Mouse (Mus musculus) ovary, postnatal 10 days (tissue): ENCODE measurements around the gene Gba.
"Not testable (repeated sequence)": the region's sequence is repeated elsewhere in the genome, so short reads cannot be mapped to it uniquely, and the experiment has no call there.

ENCODE experiments used
- DNase-seq: peaks from one replicate; pipeline ENCODE4 v3.0.0; 2022; ENCODE audit warnings: low spot score

The Gba gene

DNA sequence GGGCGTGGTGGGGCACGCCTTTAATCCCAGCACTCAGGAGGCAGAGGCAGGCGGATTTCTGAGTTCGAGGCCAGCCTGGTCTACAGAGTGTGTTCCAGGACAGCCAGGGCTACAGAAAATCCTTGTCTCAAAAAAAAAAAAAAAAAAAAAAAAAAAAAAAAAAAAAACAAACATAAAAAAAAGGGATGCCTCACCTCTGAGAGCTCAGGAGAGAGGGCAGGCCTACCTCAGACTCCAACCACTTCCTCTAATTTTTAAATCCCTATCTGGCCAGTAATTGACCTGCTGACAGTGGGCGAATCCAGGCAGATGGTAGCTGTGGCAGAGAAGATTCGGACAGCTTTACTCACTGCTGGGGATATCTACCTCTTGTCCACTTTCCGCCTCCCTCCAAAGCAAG is 13.7 kb downstream of the Gba start:
- DNase-seq: not testable (repeated sequence)

DNA sequence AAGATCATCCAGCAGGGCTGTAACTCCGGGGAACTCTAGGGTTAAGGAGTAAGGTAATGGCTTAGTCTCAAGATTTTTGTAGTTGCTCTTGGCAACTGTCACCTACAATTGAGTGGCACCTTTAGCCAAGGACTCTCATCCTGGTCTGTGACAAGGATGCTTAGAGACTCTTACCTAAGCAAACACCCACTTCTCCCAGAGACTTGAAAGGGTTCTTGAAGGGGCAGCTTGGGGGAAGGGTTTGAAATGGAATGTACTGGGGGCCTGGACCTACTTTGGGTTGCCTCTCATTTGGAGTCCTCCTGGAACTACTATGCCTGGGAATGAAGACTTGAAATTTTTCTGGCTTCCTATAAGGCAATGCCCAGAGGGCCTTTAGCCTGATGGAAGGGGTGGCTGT is 15.5 kb downstream of the Gba start:
- no peak for DNase-seq

DNA sequence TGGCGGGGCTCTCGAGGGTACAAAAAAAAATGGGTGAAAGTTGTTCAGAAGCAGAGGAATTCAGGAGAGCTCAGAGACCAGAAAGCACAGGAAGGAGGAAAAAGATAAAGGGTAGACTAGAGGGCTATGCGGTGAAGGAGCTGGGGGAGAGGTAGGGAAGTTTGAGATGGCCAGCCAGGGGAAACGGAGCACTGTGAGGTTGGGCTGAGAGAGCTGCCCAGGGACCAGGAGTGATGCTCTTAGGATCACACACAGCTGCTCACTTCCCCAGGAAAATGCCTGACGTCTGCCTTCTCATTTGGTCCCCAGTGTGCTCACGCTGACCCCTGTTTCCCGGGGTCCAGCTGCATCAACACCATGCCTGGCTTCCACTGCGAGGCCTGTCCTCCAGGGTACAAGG is 16.8 kb downstream of the Gba start:
- DNase-seq: no peak

DNA sequence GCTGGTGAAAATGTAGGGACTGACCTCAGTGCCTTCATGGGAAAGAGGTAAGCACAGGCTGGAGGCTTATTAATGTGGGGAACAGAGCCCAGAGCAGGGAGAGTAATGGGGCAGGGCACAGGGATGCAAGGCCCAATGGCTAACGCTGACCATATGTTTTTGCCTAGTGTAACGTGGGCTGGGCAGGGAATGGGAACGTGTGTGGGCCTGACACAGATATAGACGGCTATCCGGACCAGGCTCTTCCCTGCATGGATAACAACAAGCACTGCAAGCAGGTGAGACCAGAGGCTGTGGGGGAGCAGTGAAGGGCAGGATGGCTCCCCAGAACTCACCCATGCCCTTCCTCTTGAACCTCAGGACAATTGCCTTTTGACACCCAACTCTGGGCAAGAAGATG is 18.4 kb downstream of the Gba start:
- DNase-seq: no peak

DNA sequence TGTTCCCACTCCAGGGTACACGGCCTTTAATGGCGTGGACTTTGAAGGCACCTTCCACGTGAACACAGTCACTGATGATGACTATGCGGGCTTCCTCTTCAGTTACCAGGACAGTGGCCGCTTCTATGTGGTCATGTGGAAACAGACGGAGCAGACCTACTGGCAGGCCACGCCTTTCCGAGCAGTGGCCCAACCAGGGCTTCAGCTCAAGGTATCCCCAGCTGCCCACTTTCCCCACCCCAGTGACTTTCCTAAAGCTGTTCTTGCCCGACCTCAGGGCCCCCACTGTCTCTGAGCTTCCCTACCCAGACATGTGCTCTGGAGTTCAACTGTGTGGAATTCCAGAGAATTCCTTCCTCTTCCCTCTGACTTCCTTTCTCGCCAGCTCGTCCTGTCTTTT is 22.1 kb downstream of the Gba start:
- DNase-seq: no peak

DNA sequence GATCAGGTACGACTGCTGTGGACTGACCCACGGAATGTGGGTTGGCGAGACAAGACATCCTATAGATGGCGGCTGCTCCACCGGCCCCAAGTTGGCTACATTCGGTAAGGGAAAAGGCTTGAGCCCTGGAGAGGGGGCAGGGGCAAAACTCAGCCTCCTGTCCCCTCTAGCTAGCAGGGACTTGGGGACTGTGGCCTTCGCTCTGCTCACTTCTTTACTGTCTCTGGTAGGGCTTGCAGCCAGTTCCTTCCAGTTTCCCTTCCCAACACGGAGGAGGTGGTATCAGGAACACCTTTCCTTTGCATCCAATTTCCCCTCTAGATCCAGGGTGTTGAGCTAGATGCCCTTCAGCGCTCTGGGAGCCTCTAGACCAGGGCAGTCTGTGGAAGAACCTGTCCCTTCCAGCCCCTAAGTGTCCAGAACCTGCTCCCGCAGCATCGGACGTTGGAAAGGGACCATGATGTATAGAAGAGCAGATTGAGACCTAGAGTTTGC is 22.6 kb downstream of the Gba start:
- no peak for DNase-seq

DNA sequence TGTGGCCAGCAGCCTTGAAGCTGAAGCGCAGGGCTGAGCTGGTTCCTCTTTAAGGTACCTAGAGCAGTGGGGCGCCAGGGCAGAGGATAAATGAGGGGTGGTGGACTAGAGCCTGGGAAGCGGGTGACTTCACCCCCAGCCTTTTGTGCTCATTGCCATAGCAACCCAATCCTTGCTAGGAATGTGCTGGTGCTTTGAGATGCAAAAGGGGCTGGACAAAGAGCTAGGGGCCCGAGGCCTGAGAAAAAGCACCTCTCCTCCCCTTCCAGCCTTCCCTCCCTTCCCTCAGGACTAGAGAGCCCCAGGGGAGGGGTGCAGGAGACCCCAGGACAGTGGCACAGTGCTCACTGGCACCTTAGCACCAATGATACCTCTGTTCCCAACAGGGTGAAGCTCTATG is 23.2 kb downstream of the Gba start:
- DNase-seq: no peak

DNA sequence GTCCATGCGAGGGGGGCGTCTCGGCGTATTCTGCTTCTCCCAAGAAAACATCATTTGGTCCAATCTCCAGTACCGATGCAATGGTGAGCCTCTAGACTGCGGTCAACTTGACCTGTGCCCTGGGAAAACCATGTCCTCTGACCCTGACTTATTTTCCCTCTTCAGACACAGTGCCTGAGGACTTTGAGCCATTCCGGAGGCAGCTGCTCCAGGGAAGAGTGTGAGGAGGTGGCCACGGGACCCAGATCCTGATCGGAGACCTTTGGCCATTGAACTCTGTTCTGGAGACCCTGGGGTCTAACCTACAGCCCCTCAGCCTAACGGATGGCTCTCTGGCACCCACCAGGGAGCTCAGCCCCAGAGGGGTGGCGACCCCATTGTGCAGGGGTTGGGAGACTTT is 23.6 kb downstream of the Gba start:
- no peak for DNase-seq

DNA sequence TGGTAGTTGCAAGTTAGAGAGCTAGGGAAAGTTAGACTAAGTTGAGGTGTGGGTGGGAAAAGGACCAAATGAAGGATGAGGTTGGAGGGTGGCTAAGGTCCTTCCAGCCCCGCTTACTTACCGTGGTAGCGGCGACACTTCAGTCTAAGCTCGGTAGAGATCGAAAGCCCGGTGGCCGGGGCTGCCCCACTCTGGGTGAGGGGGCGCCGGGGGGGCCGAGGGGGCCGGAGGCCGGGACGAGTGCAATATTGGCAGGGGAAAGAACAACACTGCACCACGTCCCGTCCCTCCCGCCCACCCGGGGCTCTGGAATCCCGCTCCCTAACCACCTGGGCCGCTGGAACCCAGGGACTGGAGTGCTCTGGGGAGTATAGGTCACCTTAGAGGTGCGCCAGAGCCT is 24.2 kb downstream of the Gba start, which contains the start of gene Mtx1:
Mtx1 (minus strand) TSS at position 189 of the 400 bp plus-strand sequence.
- DNase-seq: no peak

DNA sequence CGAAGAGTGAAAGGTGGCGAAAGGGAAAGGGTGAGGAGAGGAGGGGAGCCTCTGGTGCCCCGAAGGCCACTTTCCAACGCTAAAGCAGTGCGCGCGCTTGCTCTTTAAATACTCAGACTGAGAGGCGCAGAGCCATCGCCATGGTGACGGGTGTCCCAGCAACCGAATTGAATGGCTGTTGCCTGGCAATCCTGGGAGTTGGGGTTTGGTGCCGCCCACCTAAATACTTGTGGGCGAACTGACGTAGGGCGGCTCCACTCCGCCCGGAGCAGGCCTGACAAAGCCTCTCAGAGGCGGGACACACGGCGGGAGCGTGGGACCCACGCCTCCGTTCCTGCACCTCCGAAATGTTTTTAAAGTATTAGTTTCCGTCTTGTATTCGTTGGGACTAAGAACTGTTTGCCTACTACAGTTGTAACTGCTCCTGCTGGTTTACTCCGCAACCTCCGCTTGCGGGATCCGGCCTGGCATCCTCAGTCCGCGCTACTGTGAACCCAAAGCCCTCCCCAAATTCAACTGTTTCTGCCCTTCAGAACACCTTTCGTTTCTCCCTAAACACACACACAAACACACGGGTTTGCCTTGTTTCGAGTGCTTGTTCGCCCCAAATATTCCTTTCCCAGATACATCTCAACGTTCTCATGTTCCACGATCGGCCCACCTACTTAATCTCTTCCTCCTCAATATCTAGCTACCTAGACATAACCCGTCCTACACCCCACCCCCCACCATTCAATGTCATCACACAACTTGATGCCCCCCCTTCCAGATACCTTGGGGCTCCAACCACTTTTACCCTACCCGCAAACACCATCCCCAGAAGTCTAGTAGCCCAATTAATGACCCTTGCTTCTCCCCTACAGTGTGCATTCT is 24.8 kb downstream of the Gba start:
- peak; percentile 83 for DNase-seq

DNA sequence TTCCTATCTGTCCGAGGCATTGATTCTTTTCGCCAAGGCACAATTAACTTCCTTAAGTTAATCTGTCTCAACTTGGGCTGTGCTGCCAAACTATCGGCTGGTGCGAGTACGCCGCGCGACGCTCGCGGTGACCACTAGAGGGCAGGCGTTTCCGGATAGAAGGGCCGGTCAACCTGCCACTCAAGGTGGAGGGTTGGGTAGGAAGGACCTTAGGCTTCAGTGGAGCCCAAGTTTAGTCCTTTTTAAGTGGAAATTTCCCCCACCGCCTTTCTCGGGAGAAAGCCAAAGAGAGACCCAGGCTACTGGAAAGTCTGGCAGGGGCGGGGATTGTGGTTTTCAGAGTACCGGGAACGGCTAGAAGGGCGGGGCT is 25.4 kb downstream of the Gba start:
- peak; percentile 82 for DNase-seq

DNA sequence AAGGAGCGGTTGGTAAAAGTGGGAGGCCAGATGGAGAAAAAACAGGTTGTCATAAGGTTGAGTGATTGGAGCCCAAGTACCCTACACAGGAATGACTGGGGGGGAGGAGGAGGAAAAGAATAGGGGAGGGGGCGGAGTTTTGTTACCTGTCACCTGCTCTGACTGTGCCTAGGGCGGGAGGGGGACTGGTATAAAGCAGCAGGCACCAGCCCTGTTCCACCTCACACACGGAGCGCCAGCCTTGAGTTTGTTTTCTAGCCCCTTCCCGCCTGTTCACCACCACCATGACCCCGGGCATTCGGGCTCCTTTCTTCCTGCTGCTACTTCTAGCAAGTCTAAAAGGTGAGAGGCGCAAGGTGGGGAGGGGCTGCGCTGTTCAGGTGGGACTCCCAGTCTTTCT is 26.1 kb downstream of the Gba start, which contains the start of gene Muc1:
Muc1 (plus strand) TSS at position 222 of the 400 bp plus-strand sequence.
- DNase-seq: no peak

DNA sequence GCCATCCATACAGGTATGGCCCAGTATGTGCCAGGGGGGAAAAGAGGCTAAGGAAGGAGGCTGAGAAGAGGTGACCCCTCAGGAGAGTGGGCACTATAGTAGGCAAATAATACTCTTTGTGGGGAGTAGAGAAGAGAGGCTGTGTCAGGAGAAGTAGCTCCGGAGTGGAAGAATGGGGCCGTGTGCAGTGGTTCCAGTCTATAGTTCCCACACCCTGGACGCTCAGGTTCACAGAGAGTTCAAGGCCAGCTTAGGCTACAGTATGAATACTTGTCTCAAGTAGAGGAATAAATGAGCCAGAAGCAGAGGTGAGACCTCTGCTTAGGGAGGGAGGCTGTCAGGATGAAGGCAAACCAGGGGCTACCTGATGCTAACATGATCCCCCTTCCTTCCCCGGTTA is 26.5 kb downstream of the Gba start:
- no peak for DNase-seq

DNA sequence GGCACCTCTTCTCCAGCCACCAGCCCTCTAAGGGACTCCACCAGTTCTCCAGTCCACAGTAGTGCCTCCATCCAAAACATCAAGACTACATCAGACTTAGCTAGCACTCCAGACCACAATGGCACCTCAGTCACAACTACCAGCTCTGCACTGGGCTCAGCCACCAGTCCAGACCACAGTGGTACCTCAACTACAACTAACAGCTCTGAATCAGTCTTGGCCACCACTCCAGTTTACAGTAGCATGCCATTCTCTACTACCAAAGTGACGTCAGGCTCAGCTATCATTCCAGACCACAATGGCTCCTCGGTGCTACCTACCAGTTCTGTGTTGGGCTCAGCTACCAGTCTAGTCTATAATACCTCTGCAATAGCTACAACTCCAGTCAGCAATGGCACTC is 27.8 kb downstream of the Gba start:
- no peak for DNase-seq

DNA sequence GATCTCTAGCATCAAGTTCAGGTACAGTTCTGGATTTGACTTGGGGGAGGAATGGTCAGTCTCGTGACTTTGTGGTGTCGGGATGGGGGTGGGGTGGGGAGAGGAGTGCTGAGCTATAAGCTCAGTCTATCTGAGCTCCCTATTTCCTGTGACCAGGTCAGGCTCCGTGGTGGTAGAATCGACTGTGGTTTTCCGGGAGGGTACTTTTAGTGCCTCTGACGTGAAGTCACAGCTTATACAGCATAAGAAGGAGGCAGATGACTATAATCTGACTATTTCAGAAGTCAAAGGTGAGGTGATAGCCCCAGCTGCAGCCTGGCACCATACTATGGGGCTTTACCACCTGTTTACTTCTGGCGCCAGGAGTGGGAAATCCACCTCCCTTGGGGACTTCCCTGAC is 28.6 kb downstream of the Gba start:
- no peak for DNase-seq

DNA sequence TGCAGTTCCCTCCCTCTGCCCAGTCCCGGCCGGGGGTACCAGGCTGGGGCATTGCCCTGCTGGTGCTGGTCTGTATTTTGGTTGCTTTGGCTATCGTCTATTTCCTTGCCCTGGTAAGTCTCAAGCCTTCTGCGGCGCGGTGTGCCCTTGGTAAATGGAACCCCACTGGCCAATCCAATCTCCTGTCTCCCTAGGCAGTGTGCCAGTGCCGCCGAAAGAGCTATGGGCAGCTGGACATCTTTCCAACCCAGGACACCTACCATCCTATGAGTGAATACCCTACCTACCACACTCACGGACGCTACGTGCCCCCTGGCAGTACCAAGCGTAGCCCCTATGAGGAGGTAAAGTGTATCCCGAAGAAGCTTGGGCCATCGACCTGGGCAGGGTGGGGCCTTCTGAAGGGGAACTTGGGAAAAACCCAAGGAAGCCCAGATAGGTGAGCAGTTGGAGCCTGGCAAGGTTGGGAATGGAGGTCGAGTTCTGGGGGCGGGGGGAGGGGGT is 29.1 kb downstream of the Gba start:
- DNase-seq: no peak

DNA sequence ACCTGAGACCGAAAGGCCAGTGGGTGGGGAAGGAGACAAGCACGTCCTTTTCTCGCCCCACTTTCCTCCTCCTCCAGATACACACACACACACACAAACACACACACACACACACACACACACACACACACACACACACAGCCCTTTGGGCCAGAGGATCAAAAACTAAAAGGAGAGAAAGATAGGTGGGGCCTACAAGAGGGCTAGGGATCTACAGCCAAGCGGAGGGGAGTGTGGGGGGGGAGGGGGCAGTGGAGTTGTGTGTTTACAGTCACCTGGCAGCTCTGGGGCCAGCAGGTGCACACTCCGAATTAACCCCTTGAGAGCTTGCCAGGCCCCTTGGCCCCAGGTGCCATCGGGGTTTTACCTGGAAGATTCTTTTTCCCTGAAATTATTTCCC is 29.9 kb downstream of the Gba start:
- DNase-seq: no peak

DNA sequence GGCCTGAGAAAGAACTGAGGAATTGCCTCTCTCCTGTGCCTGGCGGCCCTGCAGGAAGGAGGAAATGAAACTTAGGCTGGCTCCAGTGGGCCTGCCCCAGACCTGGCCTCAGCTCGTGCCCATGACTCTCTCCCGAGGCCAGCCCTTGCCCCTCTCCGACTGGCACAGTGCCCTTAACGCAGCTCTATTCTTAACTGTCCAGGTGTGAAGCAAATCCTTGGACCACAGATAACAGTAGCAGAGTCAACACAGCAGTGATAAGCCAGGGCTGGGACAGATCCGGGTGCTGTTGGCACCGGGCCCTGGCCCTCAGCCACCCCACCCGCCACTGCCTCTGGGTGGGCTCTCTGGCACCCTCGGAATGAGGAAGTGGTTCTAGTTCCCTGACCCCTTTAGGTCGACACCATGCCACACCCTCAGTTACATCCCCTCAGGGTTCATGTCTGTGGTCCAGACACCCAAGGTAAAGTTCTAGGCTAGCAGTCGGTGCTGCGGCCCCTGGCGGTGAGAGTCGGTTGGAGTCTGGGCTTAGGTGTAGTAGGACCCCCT is 30.9 kb downstream of the Gba start:
- no peak for DNase-seq

DNA sequence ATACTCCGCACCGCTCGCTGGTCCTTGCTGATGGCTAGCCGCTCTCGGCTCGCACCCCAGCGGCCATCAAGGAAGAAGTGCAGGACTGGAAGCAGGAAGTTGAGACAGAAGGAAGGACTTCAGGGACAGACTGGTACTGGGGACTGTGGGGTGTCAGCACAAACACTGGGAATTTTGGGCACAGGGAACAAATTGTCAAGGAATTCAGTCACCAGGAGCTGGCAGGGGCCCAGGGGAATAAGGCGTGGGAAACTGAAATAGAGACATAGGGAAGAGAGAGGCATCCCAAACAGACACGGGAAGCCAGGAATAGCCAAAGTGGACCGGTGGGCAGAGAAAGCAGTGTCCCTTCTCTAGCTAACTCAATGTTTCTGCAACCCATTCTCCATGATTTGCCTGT is 33.8 kb downstream of the Gba start:
- no peak for DNase-seq

DNA sequence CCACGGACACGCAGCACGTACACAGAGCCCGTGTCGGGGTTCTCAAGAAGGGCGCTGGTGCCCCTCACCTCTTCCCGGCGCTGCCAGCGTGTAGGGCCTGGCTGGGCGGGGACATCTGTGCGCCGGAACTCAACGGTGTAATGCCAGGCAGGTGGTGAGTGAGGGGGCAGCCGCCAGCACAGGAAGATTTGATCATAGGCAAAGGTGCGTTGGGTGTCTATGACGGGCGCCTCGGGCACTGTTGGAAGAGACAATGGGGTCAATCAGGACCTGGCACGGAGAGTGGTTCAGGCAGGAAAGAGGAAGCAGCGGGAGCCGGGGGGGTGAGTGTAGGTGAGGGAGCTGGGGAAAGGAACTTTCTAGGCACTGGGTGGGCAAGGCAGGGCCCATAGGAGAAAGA is 35.0 kb downstream of the Gba start:
- DNase-seq: no peak

DNA sequence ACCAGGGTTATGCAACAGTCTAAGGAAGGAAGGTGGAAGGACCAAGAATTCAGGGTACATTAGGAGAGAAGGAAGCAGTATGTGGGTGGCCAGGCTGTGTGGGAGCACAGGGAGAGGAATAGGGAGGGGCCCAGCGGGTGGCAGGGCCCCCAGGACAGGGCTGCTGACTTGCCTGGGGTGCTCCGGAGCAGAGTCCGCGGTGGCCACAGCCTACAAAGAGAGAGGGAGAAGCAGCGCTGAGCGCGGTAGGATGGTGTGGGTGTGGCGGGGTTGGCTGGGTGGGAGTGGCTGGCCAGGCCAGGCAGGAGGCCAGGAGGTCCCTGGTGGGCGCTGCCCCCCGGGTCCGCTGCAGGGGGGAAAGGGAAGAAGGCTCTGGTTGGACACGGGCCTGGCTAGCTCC is 35.8 kb downstream of the Gba start:
- no peak for DNase-seq

DNA sequence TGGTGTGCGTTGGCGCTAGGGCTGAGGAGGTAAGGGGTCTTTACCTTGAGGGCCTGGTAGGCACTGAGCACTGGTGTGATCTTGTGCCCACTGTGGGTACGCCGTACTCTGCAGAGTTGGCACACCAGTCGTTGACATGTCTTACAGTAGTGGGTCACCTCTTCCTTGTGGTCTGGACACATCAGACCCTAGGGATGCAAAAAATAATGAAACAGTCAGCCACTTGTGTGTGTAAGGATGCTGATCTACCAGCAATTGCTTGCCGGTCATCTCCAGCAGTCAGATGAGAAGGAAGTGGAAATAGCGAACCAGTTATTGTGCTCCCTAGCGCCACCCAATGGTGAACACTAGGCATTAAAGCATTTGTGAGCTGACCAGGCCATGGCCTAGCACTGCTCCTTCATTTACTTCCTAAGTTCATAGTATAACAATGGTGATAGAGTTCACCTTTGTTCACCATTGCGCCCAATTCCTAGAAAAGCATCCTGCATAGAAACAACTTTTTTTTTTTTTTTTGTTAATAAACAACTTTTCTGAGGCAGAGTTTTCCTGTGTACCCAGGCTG is 39.7 kb downstream of the Gba start:
- DNase-seq: no peak

DNA sequence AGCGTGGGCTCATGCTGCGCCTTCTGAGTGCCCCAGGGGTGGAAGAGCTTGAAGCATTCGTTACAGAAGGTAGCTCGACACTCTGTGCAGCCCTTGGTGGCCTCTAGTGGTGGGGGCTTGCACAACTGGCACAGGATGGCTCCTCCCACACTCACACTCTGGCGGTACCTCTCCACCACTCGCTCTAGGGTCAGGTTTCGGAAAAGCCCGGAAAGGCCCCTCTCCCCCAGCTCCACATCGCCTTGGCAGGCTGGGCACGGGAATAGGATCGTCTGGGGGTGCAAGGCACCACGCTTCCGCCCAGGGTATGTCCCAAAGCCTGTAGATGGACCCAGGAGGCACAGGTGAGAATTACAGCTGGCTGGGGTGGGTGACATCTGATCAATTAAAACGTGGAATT is 40.9 kb downstream of the Gba start:
- DNase-seq: no peak
